Mouse (Mus musculus) neural tube, embryonic 15.5 days (tissue): ENCODE results near the gene Isg20l2. TPM values are rescaled to one million over a fixed set of nuclear protein-coding genes. Genes with fewer than 3 reads are reported as not detected.

ENCODE experiments used
- ATAC-seq: fragments of 200-750 bp; cut with Nextera tagmentation; 2 replicates; pipeline ENCODE4 v1.8.0; 2017; ENCODE audit warnings: mild to moderate bottlenecking, moderate TSS enrichment, moderate library complexity; ENCODE audit not compliant: low FRiP score
- H3K27ac ChIP-seq: fragments of 300-500 bp; sonication (generic); replicated peaks from 2 replicates; pipeline ENCODE4 v1.5.1; 2015; ENCODE audit warnings: mild to moderate bottlenecking, inconsistent platforms
- H3K27me3 ChIP-seq: fragments of 300-500 bp; sonication (generic); replicated peaks from 2 replicates; pipeline ENCODE4 v1.6.1; 2015; ENCODE audit warnings: inconsistent platforms
- H3K36me3 ChIP-seq: fragments of 300-500 bp; sonication (generic); 2 replicates; pipeline ENCODE4 v1.6.1; 2015; ENCODE audit warnings: inconsistent platforms
- H3K4me1 ChIP-seq: fragments of 300-500 bp; sonication (generic); 2 replicates; pipeline ENCODE4 v1.6.1; 2015; ENCODE audit warnings: inconsistent platforms
- H3K4me2 ChIP-seq: fragments of 300-500 bp; sonication (generic); 2 replicates; pipeline ENCODE4 v1.6.1; 2015; ENCODE audit warnings: inconsistent platforms, mild to moderate bottlenecking, moderate library complexity
- H3K4me3 ChIP-seq: fragments of 300-500 bp; sonication (generic); replicated peaks from 2 replicates; pipeline ENCODE4 v1.5.1; 2015; ENCODE audit warnings: mild to moderate bottlenecking, inconsistent platforms
- H3K9ac ChIP-seq: fragments of 300-500 bp; sonication (generic); replicated peaks from 2 replicates; pipeline ENCODE4 v1.6.1; 2015; ENCODE audit warnings: mild to moderate bottlenecking, inconsistent platforms
- H3K9me3 ChIP-seq: fragments of 300-500 bp; sonication (generic); replicated peaks from 2 replicates; pipeline ENCODE4 v1.6.1; 2016; ENCODE audit warnings: inconsistent platforms
- WGBS: fragments of 180-500 bp; shearing (Covaris S2); methylation state at CpG from one replicate; pipeline ENCODE4 v1.1.7; 2015; ENCODE audit warnings: mixed read lengths; 5-methylcytosine and 5-hydroxymethylcytosine counted together
- polyA plus RNA-seq: library from polyadenylated mRNA; unstranded; fragments of >200 nt; fragmentation: Nextera tagmentation; extraction: Ambion mirVana; gene quantifications from 2 replicates; pipeline ENCODE4 v1.2.1, GENCODE M21; 2015

Gene Isg20l2
- polyA plus RNA-seq, 1 experiment from 2014 or later: 21.6 TPM

- Histone ChIP-seq H3K9ac (peak within 1 kb of the TSS; percentile 62), H3K4me2 (peak within 1 kb of the TSS; percentile 97), H3K9me3 (no peaks in the 10 kb centered on the region), H3K4me1 (peaks cover 48% of the 10 kb centered on the region), H3K27me3 (peaks cover 9% of the 10 kb centered on the region; the same call in 1 of the 2 replicates), H3K27ac (peak within 1 kb of the TSS; percentile 76), H3K4me3 (peak within 1 kb of the TSS; percentile 58), H3K36me3 (no peaks in the 10 kb centered on the region)
- 0% methylated on average over 44 of the region's 44 CpGs for WGBS
- ATAC-seq: peak; percentile 73
Measured at GRCm38 (mm10) chr3:87970939-87971488, 40.9 kb downstream of the Isg20l2 start, which contains the start of gene Nes. TSS of gene Nes (plus strand) at chr3:87971078.

GRCm38 (mm10) chr3:87971489-87972202, 41.5 kb downstream of the Isg20l2 start:
- H3K27me3 ChIP-seq: peaks cover 9% of the 10 kb centered on the region; the same call in 1 of the 2 replicates
- H3K27ac ChIP-seq: peak overlapping the region; percentile 76
- ATAC-seq: peak; percentile 35; the same call in 1 of the 2 replicates
- H3K4me3 ChIP-seq: peak overlapping the region; percentile 58
- H3K9me3 ChIP-seq: no peaks in the 10 kb centered on the region
- H3K36me3 ChIP-seq: no peaks in the 10 kb centered on the region; the same call in 1 of the 2 replicates
- peak overlapping the region; percentile 97 for H3K4me2 ChIP-seq
- peak overlapping the region; percentile 62 for H3K9ac ChIP-seq
- peaks cover 48% of the 10 kb centered on the region for H3K4me1 ChIP-seq
- under 1% methylated on average over 57 of the region's 60 CpGs for WGBS

GRCm38 (mm10) chr3:87972203-87972664, 42.1 kb downstream of the Isg20l2 start:
- H3K4me1 ChIP-seq: peaks cover 48% of the 10 kb centered on the region
- no peaks in the 10 kb centered on the region; the same call in 1 of the 2 replicates for H3K36me3 ChIP-seq
- H3K9ac ChIP-seq: peak overlapping the region; percentile 62
- H3K27me3 ChIP-seq: peaks cover 9% of the 10 kb centered on the region; the same call in 1 of the 2 replicates
- peak; percentile 35 for ATAC-seq
- peak overlapping the region; percentile 58 for H3K4me3 ChIP-seq
- peak overlapping the region; percentile 97 for H3K4me2 ChIP-seq
- WGBS: 10% methylated on average over 8 of the region's 8 CpGs
- H3K27ac ChIP-seq: peak overlapping the region; percentile 76
- no peaks in the 10 kb centered on the region for H3K9me3 ChIP-seq

- H3K4me1 ChIP-seq: peaks cover 48% of the 10 kb centered on the region
- no peak for ATAC-seq
- H3K4me3 ChIP-seq: peak overlapping the region; percentile 58
- H3K9me3 ChIP-seq: no peaks in the 10 kb centered on the region
- peaks cover 9% of the 10 kb centered on the region; the same call in 1 of the 2 replicates for H3K27me3 ChIP-seq
- 22% methylated on average over 5 of the region's 5 CpGs for WGBS
- no peaks in the 10 kb centered on the region; the same call in 1 of the 2 replicates for H3K36me3 ChIP-seq
- peak overlapping the region; percentile 62 for H3K9ac ChIP-seq
- H3K4me2 ChIP-seq: peak overlapping the region; percentile 97
- H3K27ac ChIP-seq: peak overlapping the region; percentile 76; the same call in 1 of the 2 replicates
Measured at GRCm38 (mm10) chr3:87972776-87973175, 42.7 kb downstream of the Isg20l2 start.

GRCm38 (mm10) chr3:87973593-87974380, 43.7 kb downstream of the Isg20l2 start:
- Histone ChIP-seq H3K9ac (peak overlapping the region; percentile 62), H3K36me3 (no peaks in the 10 kb centered on the region; the same call in 1 of the 2 replicates), H3K27me3 (peaks cover 9% of the 10 kb centered on the region; the same call in 1 of the 2 replicates), H3K4me2 (peak overlapping the region; percentile 97), H3K27ac (peak overlapping the region; percentile 76), H3K4me1 (peaks cover 48% of the 10 kb centered on the region), H3K9me3 (no peaks in the 10 kb centered on the region), H3K4me3 (peak overlapping the region; percentile 58)
- ATAC-seq: no peak
- 23% methylated on average over 14 of the region's 14 CpGs for WGBS

- whole genome bisulfite sequencing: 17% methylated on average over 12 of the region's 12 CpGs
- H3K27me3 ChIP-seq: peaks cover 9% of the 10 kb centered on the region; the same call in 1 of the 2 replicates
- peaks cover 48% of the 10 kb centered on the region for H3K4me1 ChIP-seq
- peak overlapping the region; percentile 58; the same call in 1 of the 2 replicates for H3K4me3 ChIP-seq
- ATAC-seq: 0 out of 2 replicates have a peak, but pooled peaks have one; percentile 15
- H3K36me3 ChIP-seq: no peaks in the 10 kb centered on the region; the same call in 1 of the 2 replicates
- H3K27ac ChIP-seq: peak overlapping the region; percentile 76
- peak overlapping the region; percentile 62; the same call in 1 of the 2 replicates for H3K9ac ChIP-seq
- no peaks in the 10 kb centered on the region for H3K9me3 ChIP-seq
- peak overlapping the region; percentile 97 for H3K4me2 ChIP-seq
Measured at GRCm38 (mm10) chr3:87974381-87974987, 44.4 kb downstream of the Isg20l2 start.

- 87% methylated on average over 5 of the region's 5 CpGs for WGBS
- Histone ChIP-seq H3K27me3 (no peaks in the 10 kb centered on the region), H3K27ac (no peak overlapping the region), H3K4me1 (peaks cover 47% of the 10 kb centered on the region), H3K4me3 (no peak overlapping the region), H3K9me3 (no peaks in the 10 kb centered on the region), H3K36me3 (no peaks in the 10 kb centered on the region; the same call in 1 of the 2 replicates), H3K9ac (no peak overlapping the region), H3K4me2 (no peak overlapping the region)
- ATAC-seq: no peak
Measured at GRCm38 (mm10) chr3:87979493-87979892, 49.4 kb downstream of the Isg20l2 start.

GRCm38 (mm10) chr3:87980085-87980484, 50.0 kb downstream of the Isg20l2 start:
- no peak overlapping the region for H3K9ac ChIP-seq
- ATAC-seq: no peak
- peaks cover 47% of the 10 kb centered on the region for H3K4me1 ChIP-seq
- H3K27me3 ChIP-seq: no peaks in the 10 kb centered on the region
- no peak overlapping the region for H3K4me2 ChIP-seq
- H3K4me3 ChIP-seq: no peak overlapping the region
- H3K27ac ChIP-seq: no peak overlapping the region
- WGBS: 78% methylated on average over 3 of the region's 3 CpGs
- no peaks in the 10 kb centered on the region for H3K9me3 ChIP-seq
- no peaks in the 10 kb centered on the region; the same call in 1 of the 2 replicates for H3K36me3 ChIP-seq

GRCm38 (mm10) chr3:87980728-87981127, 50.6 kb downstream of the Isg20l2 start:
- Histone ChIP-seq H3K9me3 (no peaks in the 10 kb centered on the region), H3K27me3 (no peaks in the 10 kb centered on the region), H3K4me1 (peaks cover 53% of the 10 kb centered on the region), H3K4me2 (no peak overlapping the region), H3K4me3 (no peak overlapping the region), H3K36me3 (no peaks in the 10 kb centered on the region; the same call in 1 of the 2 replicates), H3K27ac (no peak overlapping the region), H3K9ac (no peak overlapping the region)
- WGBS: 62% methylated on average over 5 of the region's 5 CpGs
- ATAC-seq: no peak

- ATAC-seq: no peak
- no peaks in the 10 kb centered on the region for H3K27me3 ChIP-seq
- peaks cover 59% of the 10 kb centered on the region for H3K4me1 ChIP-seq
- no peaks in the 10 kb centered on the region; the same call in 1 of the 2 replicates for H3K36me3 ChIP-seq
- no peaks in the 10 kb centered on the region for H3K9me3 ChIP-seq
- no peak overlapping the region for H3K4me3 ChIP-seq
- no peak overlapping the region for H3K27ac ChIP-seq
- H3K9ac ChIP-seq: no peak overlapping the region
- 88% methylated on average over 6 of the region's 6 CpGs for WGBS
- no peak overlapping the region for H3K4me2 ChIP-seq
Measured at GRCm38 (mm10) chr3:87981214-87981760, 51.2 kb downstream of the Isg20l2 start.
